Mouse (Mus musculus): ENCODE data around the gene Eif5.

Gene Eif5

DNA sequence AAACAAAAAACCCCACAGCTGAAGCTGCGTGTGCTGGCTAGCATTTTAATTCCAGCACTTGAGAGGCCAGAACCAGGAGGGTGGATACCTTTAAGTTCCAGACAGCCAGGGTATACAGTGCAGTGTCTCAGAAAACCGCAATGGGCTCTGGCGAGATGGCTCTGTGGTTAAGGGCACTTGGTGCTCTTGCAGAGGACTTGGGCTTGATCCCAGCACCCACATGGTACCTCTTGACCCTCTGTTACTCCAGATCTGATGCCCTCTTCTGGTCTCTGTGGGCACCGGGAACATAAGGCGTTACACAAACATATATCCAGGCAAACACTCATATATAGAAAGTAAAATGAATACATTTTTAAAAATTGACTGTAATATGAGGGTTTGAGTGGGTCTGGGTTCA is 27.5 kb downstream of the Eif5 start:
- Histone ChIP-seq H3K27me3 (ENCODE audit: control insufficient read depth, insufficient read depth, low read length, poor library complexity, severe bottlenecking) (no peaks in the 10 kb centered on the region), H3K36me3 (ENCODE audit: control insufficient read depth, insufficient read depth, low read length, poor library complexity, severe bottlenecking) (no peaks in the 10 kb centered on the region)
- no peak for DNase-seq (ENCODE audit: low read depth, low spot score)

DNA sequence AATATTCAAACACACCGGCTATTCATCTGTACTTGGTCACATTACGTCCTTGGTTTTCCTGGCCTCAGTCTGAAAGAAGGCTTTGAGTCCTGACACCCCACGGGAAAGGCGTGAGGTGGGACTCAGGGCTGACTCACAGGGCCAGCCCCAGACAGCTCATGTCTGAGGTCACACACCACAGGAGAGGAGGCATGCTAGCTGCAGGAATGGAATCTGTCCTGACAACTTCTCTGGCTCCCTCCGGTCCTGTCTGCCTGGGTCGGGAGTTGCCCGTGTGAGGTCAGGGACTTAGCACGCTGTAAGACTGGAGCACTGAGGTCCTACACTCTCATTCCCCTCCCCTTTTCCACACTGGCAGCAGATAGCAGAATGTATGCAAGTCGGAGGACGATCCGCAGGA is 31.0 kb downstream of the Eif5 start:
- H3K27me3 ChIP-seq (ENCODE audit: control insufficient read depth, insufficient read depth, low read length, poor library complexity, severe bottlenecking) = no peaks in the 10 kb centered on the region
- H3K36me3 ChIP-seq (ENCODE audit: control insufficient read depth, insufficient read depth, low read length, poor library complexity, severe bottlenecking) = no peaks in the 10 kb centered on the region
- no peak for DNase-seq (ENCODE audit: low read depth, low spot score)

GRCm38 (mm10) chr12:111572406-111572805 is 34.6 kb downstream of the Eif5 start:
- no peaks in the 10 kb centered on the region for H3K36me3 ChIP-seq (ENCODE audit: control insufficient read depth, insufficient read depth, low read length, poor library complexity, severe bottlenecking)
- H3K27me3 ChIP-seq (ENCODE audit: control insufficient read depth, insufficient read depth, low read length, poor library complexity, severe bottlenecking) = no peaks in the 10 kb centered on the region
- no peak for DNase-seq (ENCODE audit: low read depth, low spot score)

DNA sequence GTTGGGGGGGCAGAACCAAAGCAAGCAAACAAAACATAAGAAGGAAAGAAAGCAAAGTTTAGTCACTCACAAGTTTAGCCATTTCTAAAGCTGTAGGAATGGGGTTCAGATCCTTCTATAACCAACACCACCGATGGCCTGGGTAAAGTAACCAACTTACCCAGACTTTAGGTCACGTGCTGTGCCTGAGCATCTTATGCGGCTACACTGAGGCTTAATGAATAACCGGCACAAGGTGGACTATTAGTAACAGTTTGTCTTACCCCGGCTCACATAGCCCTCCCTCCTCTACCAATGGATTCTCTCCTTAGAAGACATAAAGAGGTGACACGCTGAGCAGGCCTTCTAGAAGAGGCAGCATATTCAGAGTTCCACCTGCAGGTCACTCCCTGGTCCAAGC is 35.5 kb downstream of the Eif5 start:
- Histone ChIP-seq H3K36me3 (ENCODE audit: control insufficient read depth, insufficient read depth, low read length, poor library complexity, severe bottlenecking) (no peaks in the 10 kb centered on the region), H3K27me3 (ENCODE audit: control insufficient read depth, insufficient read depth, low read length, poor library complexity, severe bottlenecking) (no peaks in the 10 kb centered on the region)
- no peak for DNase-seq (ENCODE audit: low read depth, low spot score)

DNA sequence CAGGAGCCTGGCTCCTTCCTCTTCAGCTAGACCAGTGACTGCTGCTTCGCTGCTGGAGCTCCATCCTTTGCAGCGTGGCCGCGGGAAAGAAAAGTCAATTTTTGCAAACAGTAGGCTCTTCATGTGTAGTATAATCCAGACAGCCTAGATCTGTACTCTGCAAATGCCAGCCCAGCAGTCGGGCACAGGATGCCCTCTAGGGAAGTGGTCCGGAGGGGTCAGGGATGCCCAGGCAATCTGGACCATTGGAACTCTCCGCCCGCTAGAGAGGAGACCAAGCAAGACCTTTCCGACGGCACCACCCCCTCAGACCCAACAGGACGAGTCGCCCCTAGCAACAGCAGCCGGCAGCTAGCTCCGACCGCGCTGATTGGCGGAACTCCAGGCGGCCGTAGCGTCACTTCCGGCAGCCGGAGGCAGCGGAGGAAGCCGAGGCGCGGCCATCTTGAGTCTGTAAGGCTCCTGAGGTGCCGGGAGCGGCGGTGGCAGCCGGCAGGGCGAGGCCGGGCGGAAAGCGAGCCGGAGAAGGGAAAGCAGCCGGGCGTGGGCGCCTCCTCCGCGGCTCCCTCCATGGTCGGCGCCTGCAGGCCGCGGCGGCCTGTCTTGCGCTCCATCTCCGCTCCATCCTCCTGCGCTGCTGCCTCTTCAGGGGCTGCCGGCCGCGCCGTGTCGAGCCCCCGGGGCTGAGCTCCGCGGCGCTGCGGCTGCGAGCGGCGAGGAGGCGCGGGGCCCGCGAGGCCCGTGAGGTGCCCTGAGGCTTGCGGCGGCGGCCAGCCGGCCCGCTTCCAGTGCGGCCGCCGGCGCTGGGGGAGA is 36.5 kb downstream of the Eif5 start, which contains the start of gene Mark3:
Mark3 (plus strand) TSS at position 450 of the 813 bp plus-strand sequence.
- Histone ChIP-seq H3K27me3 (ENCODE audit: control insufficient read depth, insufficient read depth, low read length, poor library complexity, severe bottlenecking) (no peaks in the 10 kb centered on the region), H3K36me3 (ENCODE audit: control insufficient read depth, insufficient read depth, low read length, poor library complexity, severe bottlenecking) (no peaks in the 10 kb centered on the region)
- DNase-seq (ENCODE audit: low read depth, low spot score) = peak; percentile 97

DNA sequence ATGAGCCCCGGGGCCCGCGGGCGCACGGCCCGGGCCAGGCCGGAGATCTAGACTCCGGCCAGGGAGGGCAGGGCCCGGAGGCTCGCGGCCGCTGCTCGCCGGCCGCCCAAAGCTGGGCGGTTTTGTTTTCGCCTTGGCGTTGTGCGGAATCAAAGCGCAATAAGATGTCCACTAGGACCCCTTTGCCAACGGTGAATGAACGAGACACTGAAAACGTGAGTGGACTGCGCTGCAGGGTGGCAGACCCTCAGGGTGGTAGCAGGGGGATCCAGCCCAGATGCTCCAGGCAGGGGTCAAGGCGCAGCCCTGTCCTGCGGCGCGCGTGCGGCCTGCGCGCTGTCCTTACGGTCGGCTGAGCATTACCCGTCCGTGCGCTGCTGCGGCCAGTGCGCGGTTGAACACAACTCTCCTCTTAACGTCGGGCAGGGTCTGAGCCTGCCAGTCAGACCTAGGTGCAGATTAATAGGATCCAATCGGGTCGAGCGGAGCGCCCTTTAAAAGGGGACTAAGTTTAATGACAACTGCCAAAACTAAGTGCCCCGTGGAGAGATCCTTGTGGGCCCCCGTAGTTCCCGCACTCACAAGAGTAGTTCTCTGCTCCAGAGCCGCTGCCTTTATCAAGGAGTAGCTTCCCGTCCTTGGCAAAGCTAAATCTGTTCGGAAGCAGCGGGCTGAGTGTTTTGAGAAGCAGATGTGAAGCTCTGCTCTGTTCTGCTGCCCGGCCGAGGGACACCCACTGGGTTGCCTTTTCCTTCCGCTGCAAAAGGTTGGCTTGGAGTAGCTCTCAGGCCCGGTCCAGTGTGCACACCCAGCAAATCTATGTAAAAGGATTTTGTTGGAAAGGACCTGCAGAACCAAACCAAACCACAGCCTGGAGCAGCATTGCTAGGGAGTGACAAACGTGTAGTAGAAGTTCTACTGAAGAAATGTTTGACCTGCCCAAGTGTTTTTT is 37.3 kb downstream of the Eif5 start:
- H3K27me3 ChIP-seq (ENCODE audit: control insufficient read depth, insufficient read depth, low read length, poor library complexity, severe bottlenecking) = no peaks in the 10 kb centered on the region
- H3K36me3 ChIP-seq (ENCODE audit: control insufficient read depth, insufficient read depth, low read length, poor library complexity, severe bottlenecking) = no peaks in the 10 kb centered on the region
- DNase-seq (ENCODE audit: low read depth, low spot score) = peak; percentile 28

GRCm38 (mm10) chr12:111583058-111583457 is 45.2 kb downstream of the Eif5 start:
- no peak for DNase-seq (ENCODE audit: low read depth, low spot score)
- H3K27me3 ChIP-seq (ENCODE audit: control insufficient read depth, insufficient read depth, low read length, poor library complexity, severe bottlenecking) = no peaks in the 10 kb centered on the region

DNA sequence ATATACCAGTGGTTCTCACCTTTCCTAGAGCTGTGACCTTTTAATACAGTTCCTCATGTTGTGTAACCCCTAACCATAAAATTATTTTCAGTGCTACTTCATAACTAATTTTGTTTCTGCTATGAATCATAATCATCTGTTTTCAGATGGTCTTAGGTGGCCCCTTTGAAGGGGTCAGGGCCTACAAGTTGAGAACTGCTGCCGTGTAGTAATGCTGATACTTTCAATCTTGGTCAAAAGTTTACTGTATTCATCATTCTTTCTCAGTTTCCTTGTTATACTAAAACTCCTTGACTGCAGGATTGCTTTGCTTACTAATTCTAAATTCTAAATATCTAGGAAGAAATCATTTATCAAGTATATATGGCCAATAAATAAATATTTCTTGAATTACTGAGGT is 46.6 kb downstream of the Eif5 start:
- no peak for DNase-seq (ENCODE audit: low read depth, low spot score)

More at GRCm38 (mm10) chr12:111583058-111583457, 45.2 kb downstream of the Eif5 start:
- no peaks in the 10 kb centered on the region for H3K36me3 ChIP-seq (ENCODE audit: control insufficient read depth, insufficient read depth, low read length, poor library complexity, severe bottlenecking)

DNA sequence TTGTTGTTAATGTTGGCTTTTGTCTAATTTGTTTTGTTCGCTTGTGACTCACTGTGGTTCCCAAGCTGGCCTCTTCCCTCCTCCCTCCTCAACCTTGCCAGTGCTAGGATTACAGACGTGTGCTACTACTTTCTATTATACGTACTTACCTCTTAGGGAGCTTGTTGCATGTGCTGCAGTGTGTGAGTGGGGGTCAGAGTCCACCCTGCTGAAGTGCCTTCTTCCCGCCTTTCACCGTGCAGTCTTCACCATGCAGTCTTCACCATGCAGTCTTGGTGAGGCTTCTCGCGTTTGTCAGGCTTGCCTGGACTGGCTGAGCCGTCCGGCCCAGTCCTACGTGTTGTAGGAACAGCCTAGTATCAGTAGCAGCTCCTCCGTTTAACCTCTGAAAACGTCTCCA is 49.4 kb downstream of the Eif5 start:
- Histone ChIP-seq H3K27me3 (ENCODE audit: control insufficient read depth, insufficient read depth, low read length, poor library complexity, severe bottlenecking) (no peaks in the 10 kb centered on the region), H3K36me3 (ENCODE audit: control insufficient read depth, insufficient read depth, low read length, poor library complexity, severe bottlenecking) (no peaks in the 10 kb centered on the region)

More for the DNA sequence above, 46.6 kb downstream of the Eif5 start:
- no peaks in the 10 kb centered on the region for H3K36me3 ChIP-seq (ENCODE audit: control insufficient read depth, insufficient read depth, low read length, poor library complexity, severe bottlenecking)
- H3K27me3 ChIP-seq (ENCODE audit: control insufficient read depth, insufficient read depth, low read length, poor library complexity, severe bottlenecking) = no peaks in the 10 kb centered on the region

GRCm38 (mm10) chr12:111592407-111593021 is 54.7 kb downstream of the Eif5 start:
- H3K27me3 ChIP-seq (ENCODE audit: control insufficient read depth, insufficient read depth, low read length, poor library complexity, severe bottlenecking) = no peaks in the 10 kb centered on the region
- peak; percentile 31 for DNase-seq (ENCODE audit: low read depth, low spot score)
- peaks cover 5% of the 10 kb centered on the region; the same call in 1 of the 2 replicates for H3K36me3 ChIP-seq (ENCODE audit: control insufficient read depth, insufficient read depth, low read length, poor library complexity, severe bottlenecking)

More for the DNA sequence above, 49.4 kb downstream of the Eif5 start:
- DNase-seq (ENCODE audit: low read depth, low spot score) = no peak

- DNase-seq (ENCODE audit: low read depth, low spot score) = no peak
- Histone ChIP-seq H3K27me3 (ENCODE audit: control insufficient read depth, insufficient read depth, low read length, poor library complexity, severe bottlenecking) (no peaks in the 10 kb centered on the region), H3K36me3 (ENCODE audit: control insufficient read depth, insufficient read depth, low read length, poor library complexity, severe bottlenecking) (peaks cover 5% of the 10 kb centered on the region; the same call in 1 of the 2 replicates)
These were observed 56.0 kb downstream of the Eif5 start for GRCm38 (mm10) chr12:111593775-111594174.
